Mouse (Mus musculus) heart, embryonic 15.5 days (tissue): ENCODE data around the gene Gm8334. TPM values are rescaled to one million over a fixed set of nuclear protein-coding genes. Genes with fewer than 3 reads are reported as not detected.
"Not testable (repeated sequence)": the region's sequence is repeated elsewhere in the genome, so short reads cannot be mapped to it uniquely, and the experiment has no call there.

Experiments
- ATAC-seq: fragments of 200-750 bp; cut with Nextera tagmentation; replicated peaks from 2 replicates; pipeline ENCODE4 v1.8.0; 2017; ENCODE audit warnings: low read depth, moderate TSS enrichment; ENCODE audit not compliant: insufficient number of reproducible peaks, insufficient read depth, low FRiP score
- H3K27ac ChIP-seq: fragments of 300-500 bp; sonication (generic); 2 replicates; pipeline ENCODE4 v1.5.1; 2015; ENCODE audit warnings: mild to moderate bottlenecking, inconsistent platforms
- H3K27me3 ChIP-seq: fragments of 300-500 bp; sonication (generic); 2 replicates; pipeline ENCODE4 v1.6.1; 2015; ENCODE audit warnings: inconsistent platforms
- H3K36me3 ChIP-seq: fragments of 300-500 bp; sonication (generic); 2 replicates; pipeline ENCODE4 v1.6.1; 2015; ENCODE audit warnings: mild to moderate bottlenecking, inconsistent platforms
- H3K4me1 ChIP-seq: fragments of 300-500 bp; sonication (generic); replicated peaks from 2 replicates; pipeline ENCODE4 v1.6.1; 2015; ENCODE audit warnings: inconsistent platforms
- H3K4me2 ChIP-seq: fragments of 300-500 bp; sonication (generic); 2 replicates; pipeline ENCODE4 v1.6.1; 2015; ENCODE audit warnings: inconsistent platforms, mild to moderate bottlenecking, moderate library complexity
- H3K4me3 ChIP-seq: fragments of 300-500 bp; sonication (generic); 2 replicates; pipeline ENCODE4 v1.5.1; 2015; ENCODE audit warnings: mild to moderate bottlenecking, inconsistent platforms
- H3K9ac ChIP-seq: fragments of 300-500 bp; sonication (generic); 2 replicates; pipeline ENCODE4 v1.6.1; 2015; ENCODE audit warnings: mild to moderate bottlenecking, inconsistent platforms
- H3K9me3 ChIP-seq: fragments of 300-500 bp; sonication (generic); replicated peaks from 2 replicates; pipeline ENCODE4 v1.6.1; 2016; ENCODE audit warnings: inconsistent platforms
- WGBS: fragments of 180-500 bp; shearing (Covaris S2); methylation state at CpG from one replicate; pipeline ENCODE4 v1.1.7; 2015; ENCODE audit warnings: mixed read lengths; 5-methylcytosine and 5-hydroxymethylcytosine counted together
- polyA plus RNA-seq: library from polyadenylated mRNA; unstranded; fragments of >200 nt; fragmentation: Nextera tagmentation; extraction: Ambion mirVana; gene quantifications from 2 replicates; pipeline ENCODE4 v1.2.1, GENCODE M21; 2015

Gene Gm8334
- not detected in 2 replicates for polyA plus RNA-seq

- not testable (repeated sequence) for H3K27ac ChIP-seq, H3K4me2 ChIP-seq, H3K4me3 ChIP-seq, H3K4me1 ChIP-seq, H3K9me3 ChIP-seq, ATAC-seq, H3K36me3 ChIP-seq, H3K9ac ChIP-seq, H3K27me3 ChIP-seq
- 75% methylated on average over 3 of the region's 7 CpGs for WGBS
Measured at GRCm38 (mm10) chrX:148615053-148615452, at the start of gene Gm8334. Gene Gm8334 (minus strand): TSS chrX:148615153.

GRCm38 (mm10) chrX:148663298-148663697 lies 48.3 kb upstream of the Gm8334 start, which contains the start of gene Gm15127:
Gene Gm15127 (plus strand): TSS chrX:148663598.
- not testable (repeated sequence) for H3K36me3 ChIP-seq, H3K4me1 ChIP-seq, H3K9me3 ChIP-seq, ATAC-seq, H3K27ac ChIP-seq, H3K4me2 ChIP-seq, H3K27me3 ChIP-seq, H3K4me3 ChIP-seq, H3K9ac ChIP-seq
- WGBS, result 57% methylated on average over 1 of the region's 4 CpGs

Other genes with a start within 250 kb of the Gm8334 start
- gene Gm15114, start 126.2 kb downstream of the Gm8334 start, polyA plus RNA-seq, result not detected in 2 replicates
- gene Gm15127, start 48.4 kb upstream of the Gm8334 start, polyA plus RNA-seq, result not detected in 2 replicates
- not detected in 2 replicates for gene Luzp4, start 242.5 kb upstream of the Gm8334 start, polyA plus RNA-seq